Mouse (Mus musculus) heart, embryonic 13.5 days (tissue): ENCODE results near the gene Atp4a. TPM values are rescaled to one million over a fixed set of nuclear protein-coding genes. Genes with fewer than 3 reads are reported as not detected.

ENCODE experiments used
- ATAC-seq: fragments of 200-750 bp; cut with Nextera tagmentation; 2 replicates; pipeline ENCODE4 v1.8.0; 2017; ENCODE audit warnings: moderate TSS enrichment; ENCODE audit not compliant: insufficient number of reproducible peaks, low FRiP score, low TSS enrichment; ENCODE audit errors: extremely low read depth
- H3K27ac ChIP-seq: fragments of 300-500 bp; sonication (generic); replicated peaks from 2 replicates; pipeline ENCODE4 v1.5.1; 2015; ENCODE audit warnings: moderate library complexity, mild to moderate bottlenecking, inconsistent platforms
- H3K27me3 ChIP-seq: fragments of 300-500 bp; sonication (generic); replicated peaks from 2 replicates; pipeline ENCODE4 v1.6.1; 2015; ENCODE audit warnings: mild to moderate bottlenecking, inconsistent platforms
- H3K36me3 ChIP-seq: fragments of 300-500 bp; sonication (generic); 2 replicates; pipeline ENCODE4 v1.6.1; 2015; ENCODE audit warnings: mild to moderate bottlenecking, inconsistent platforms
- H3K4me1 ChIP-seq: fragments of 300-500 bp; sonication (generic); 2 replicates; pipeline ENCODE4 v1.6.1; 2015; ENCODE audit warnings: inconsistent platforms
- H3K4me2 ChIP-seq: fragments of 300-500 bp; sonication (generic); 2 replicates; pipeline ENCODE4 v1.6.1; 2015; ENCODE audit warnings: inconsistent platforms, mild to moderate bottlenecking, moderate library complexity
- H3K4me3 ChIP-seq: fragments of 300-500 bp; sonication (generic); 2 replicates; pipeline ENCODE4 v1.5.1; 2015; ENCODE audit warnings: moderate library complexity, mild to moderate bottlenecking, inconsistent platforms
- H3K9ac ChIP-seq: fragments of 300-500 bp; sonication (generic); 2 replicates; pipeline ENCODE4 v1.6.1; 2015; ENCODE audit warnings: inconsistent platforms, mild to moderate bottlenecking, moderate library complexity
- H3K9me3 ChIP-seq: fragments of 300-500 bp; sonication (generic); 2 replicates; pipeline ENCODE4 v1.6.1; 2016; ENCODE audit warnings: inconsistent platforms
- WGBS: fragments of 180-500 bp; shearing (Covaris S2); methylation state at CpG from one replicate; pipeline ENCODE4 v1.1.7; 2015; ENCODE audit warnings: mixed read lengths; 5-methylcytosine and 5-hydroxymethylcytosine counted together
- polyA plus RNA-seq: library from polyadenylated mRNA; unstranded; fragments of >200 nt; fragmentation: Nextera tagmentation; extraction: Ambion mirVana; gene quantifications from 2 replicates; pipeline ENCODE4 v1.2.1, GENCODE M21; 2015

Gene Atp4a
- polyA plus RNA-seq, 1 experiment from 2014 or later: 1.0 TPM

GRCm38 (mm10) chr7:30761769-30762352 lies 49.9 kb downstream of the Atp4a start:
- Histone ChIP-seq H3K27ac (no peak overlapping the region), H3K4me1 (peaks cover 21% of the 10 kb centered on the region), H3K4me3 (no peak overlapping the region), H3K27me3 (peaks cover 27% of the 10 kb centered on the region; the same call in 1 of the 2 replicates), H3K4me2 (no peak overlapping the region), H3K9me3 (no peaks in the 10 kb centered on the region), H3K36me3 (no peaks in the 10 kb centered on the region), H3K9ac (no peak overlapping the region)
- 28% methylated on average over 4 of the region's 4 CpGs for WGBS
- ATAC-seq: no peak

- Histone ChIP-seq H3K9me3 (no peaks in the 10 kb centered on the region), H3K36me3 (no peaks in the 10 kb centered on the region), H3K27ac (no peak within 1 kb of the TSS), H3K9ac (no peak within 1 kb of the TSS), H3K4me3 (no peak within 1 kb of the TSS), H3K4me1 (peaks cover 21% of the 10 kb centered on the region), H3K4me2 (no peak within 1 kb of the TSS), H3K27me3 (peaks cover 27% of the 10 kb centered on the region; the same call in 1 of the 2 replicates)
- WGBS: 53% methylated on average over 5 of the region's 5 CpGs
- ATAC-seq: no peak
These were observed 51.4 kb downstream of the Atp4a start, which contains the start of gene Dmkn for GRCm38 (mm10) chr7:30763456-30763855. Gene Dmkn, plus strand, starts transcription at chr7:30763756.

- no peak for ATAC-seq
- H3K4me1 ChIP-seq: peaks cover 17% of the 10 kb centered on the region
- H3K4me2 ChIP-seq: peak overlapping the region; percentile 37
These were observed 53.2 kb downstream of the Atp4a start for GRCm38 (mm10) chr7:30765173-30765572.

GRCm38 (mm10) chr7:30766408-30766807 lies 54.4 kb downstream of the Atp4a start:
- no peak for ATAC-seq
- 81% methylated on average over 4 of the region's 4 CpGs for WGBS
- H3K36me3 ChIP-seq: no peaks in the 10 kb centered on the region
- peaks cover 9% of the 10 kb centered on the region for H3K4me1 ChIP-seq
- H3K27me3 ChIP-seq: peaks cover 39% of the 10 kb centered on the region; the same call in 1 of the 2 replicates
- H3K9me3 ChIP-seq: peaks cover 2% of the 10 kb centered on the region; the same call in 1 of the 2 replicates
- H3K9ac ChIP-seq: no peak overlapping the region
- H3K27ac ChIP-seq: no peak overlapping the region
- H3K4me2 ChIP-seq: no peak overlapping the region
- H3K4me3 ChIP-seq: no peak overlapping the region

More at GRCm38 (mm10) chr7:30765173-30765572, 53.2 kb downstream of the Atp4a start:
- Histone ChIP-seq H3K9me3 (no peaks in the 10 kb centered on the region), H3K27ac (no peak overlapping the region), H3K36me3 (no peaks in the 10 kb centered on the region), H3K9ac (no peak overlapping the region), H3K27me3 (peaks cover 39% of the 10 kb centered on the region; the same call in 1 of the 2 replicates), H3K4me3 (no peak overlapping the region)
- WGBS: 41% methylated on average over 11 of the region's 11 CpGs

GRCm38 (mm10) chr7:30769236-30769635 lies 57.2 kb downstream of the Atp4a start:
- Histone ChIP-seq H3K4me2 (no peak overlapping the region), H3K4me1 (peaks cover 5% of the 10 kb centered on the region; the same call in 1 of the 2 replicates), H3K36me3 (no peaks in the 10 kb centered on the region), H3K9ac (peak overlapping the region; percentile 12; the same call in 1 of the 2 replicates), H3K27me3 (peaks cover 27% of the 10 kb centered on the region; the same call in 1 of the 2 replicates), H3K9me3 (peaks cover 5% of the 10 kb centered on the region; the same call in 1 of the 2 replicates), H3K27ac (no peak overlapping the region), H3K4me3 (no peak overlapping the region)
- WGBS: 30% methylated on average over 9 of the region's 9 CpGs
- no peak for ATAC-seq

Other genes starting within 250 kb of the Atp4a start
- 0.13 and 1.0 TPM in 2 replicates for gene Prodh2, start 218.6 kb upstream of the Atp4a start, polyA plus RNA-seq
- gene Arhgap33, start 177.1 kb upstream of the Atp4a start, polyA plus RNA-seq: 8.0 and 9.3 TPM in 2 replicates
- 76.6 and 86.4 TPM in 2 replicates for gene Hspb6, start 160.0 kb upstream of the Atp4a start, polyA plus RNA-seq
- gene Proser3, start 159.9 kb upstream of the Atp4a start, polyA plus RNA-seq: 8.7 and 9.6 TPM in 2 replicates
- 31.0 and 36.9 TPM in 2 replicates for gene Lin37, start 152.4 kb upstream of the Atp4a start, polyA plus RNA-seq
- gene U2af1l4, start 148.9 kb upstream of the Atp4a start, polyA plus RNA-seq: 85.6 and 92.3 TPM in 2 replicates
- 7.4 and 8.4 TPM in 2 replicates for gene Gm49396, start 148.9 kb upstream of the Atp4a start, polyA plus RNA-seq
- gene Psenen, start 148.6 kb upstream of the Atp4a start, polyA plus RNA-seq: 114 and 116 TPM in 2 replicates
- 3.5 and 3.6 TPM in 2 replicates for gene Igflr1, start 146.8 kb upstream of the Atp4a start, polyA plus RNA-seq
- 4.4 and 5.7 TPM in 2 replicates for gene Kmt2b, start 123.5 kb upstream of the Atp4a start, polyA plus RNA-seq
- gene Zbtb32, start 113.3 kb upstream of the Atp4a start, polyA plus RNA-seq: 0.13 and 0.19 TPM in 2 replicates
- gene Upk1a, start 99.4 kb upstream of the Atp4a start, polyA plus RNA-seq: 0.33 and 0.37 TPM in 2 replicates
- 1,963 and 2,109 TPM in 2 replicates for gene Cox6b1, start 86.1 kb upstream of the Atp4a start, polyA plus RNA-seq
- gene Etv2, start 76.4 kb upstream of the Atp4a start, polyA plus RNA-seq: 0.33 and 0.37 TPM in 2 replicates
- 79.5 and 88.4 TPM in 2 replicates for gene Rbm42, start 61.9 kb upstream of the Atp4a start, polyA plus RNA-seq
- gene Haus5, start 47.2 kb upstream of the Atp4a start, polyA plus RNA-seq: 30.1 and 32.3 TPM in 2 replicates
- not detected in 2 replicates for gene Pmis2, start 40.6 kb upstream of the Atp4a start, polyA plus RNA-seq
- 1.9 TPM in 2 replicates for gene 2200002J24Rik, start 13.3 kb upstream of the Atp4a start, polyA plus RNA-seq
- 165 and 182 TPM in 2 replicates for gene Tmem147, start 17.3 kb downstream of the Atp4a start, polyA plus RNA-seq
- 0.20 and 0.64 TPM in 2 replicates for gene Gapdhs, start 31.5 kb downstream of the Atp4a start, polyA plus RNA-seq
- 0.47 and 0.68 TPM in 2 replicates for gene Sbsn, start 39.3 kb downstream of the Atp4a start, polyA plus RNA-seq
- 0.71 and 1.2 TPM in 2 replicates for gene Dmkn, start 51.5 kb downstream of the Atp4a start, polyA plus RNA-seq
- gene Krtdap, start 75.7 kb downstream of the Atp4a start, polyA plus RNA-seq: 0.41 and 0.53 TPM in 2 replicates
- gene Ffar2, start 111.6 kb downstream of the Atp4a start, polyA plus RNA-seq: not detected in 2 replicates
- gene Ffar3, start 144.0 kb downstream of the Atp4a start, polyA plus RNA-seq: not detected in 2 replicates
- not detected in 2 replicates for gene Ffar1, start 149.4 kb downstream of the Atp4a start, polyA plus RNA-seq
- not detected in 2 replicates for gene Cd22, start 168.1 kb downstream of the Atp4a start, polyA plus RNA-seq
- gene Mag, start 202.7 kb downstream of the Atp4a start, polyA plus RNA-seq: 0.08 and 0.10 TPM in 2 replicates
- not detected in 2 replicates for gene Hamp2, start 212.5 kb downstream of the Atp4a start, polyA plus RNA-seq
- 0.71 TPM in 1 of 2 replicates, not detected in the other for gene Hamp, start 231.8 kb downstream of the Atp4a start, polyA plus RNA-seq
- gene Usf2, start 244.6 kb downstream of the Atp4a start, polyA plus RNA-seq: 16.8 and 17.3 TPM in 2 replicates